Comparison of ENCODE assay signal across 11 mouse cellular contexts in genomic region chr11:57707114-57707798, GRCm38 (mm10).
DNase-seq lines count a peak whose midpoint lies in the region; ATAC-seq and TF ChIP-seq lines count a peak whose summit lies in the region.
"Had no signal": no experiment of that assay in that cellular context is flagged by ENCODE, and none has a peak within 500 bp of the region (broad histone marks: within the 10 kb centered on the region; RNA-seq: fewer than 3 reads in every experiment).

No protein-coding gene starts in this region.

- ATAC-seq in Patski, result peak; percentile 19
- ATAC-seq in inflammation-experienced regulatory T-cells, adult 6 months, result no peak

- in situ Hi-C loops in Patski (cut with MboI; ENCODE audit: low pct_unique_long_range_greater_than_20kb), result loop anchor here (5.0 kb wide), 1 partner anchor 60 kb away; the partner anchor contains the start of gene Galnt10

- TF ChIP-seq CTCF in Patski (IDR thresholded peaks at IDR 0.05), result no peak

- H3K27me3 ChIP-seq in Patski, result no peaks in the 10 kb centered on the region
- H3K27me3 ChIP-seq: heart, embryonic 13.5 days had no signal

- CTCF ChIA-PET in Patski (lab: Charles Lee), result interaction anchor here (1.3 to 1.9 kb wide), 4 partner anchors 11 to 19 kb away, joined by 3 to 9 read pairs (median 4); no protein-coding TSS in a partner anchor

- POLR2A ChIA-PET in Patski (lab: Charles Lee), result interaction anchor here (0.6 kb wide), 1 partner anchor 74 kb away, joined by 4 read pairs; no protein-coding TSS in a partner anchor

- DNase-seq in gastrocnemius, postnatal 10 days, result peak; percentile 39
- no peak for DNase-seq in gastrocnemius, postnatal 25 days
- peak; percentile 39 for DNase-seq in 3134 (ENCODE audit: extremely low read depth, insufficient read length, low spot score)
- no peak for DNase-seq in Patski (ENCODE audit: low read depth, low spot score)
- peak; percentile 36 for DNase-seq in induced T-regulatory cell, adult 2 months (ENCODE audit: low read depth)
- DNase-seq in cerebellum, adult 9-10 months, result no peak
- no peak for DNase-seq in kidney, adult 9 months
- DNase-seq: embryo, embryonic 11 days; layer of hippocampus, postnatal 36 days had no signal

Comparison
In these comparisons a context has a peak if more than half of its experiments do, and no peak if none do; other contexts are left out.
1. DNase-seq: peak in gastrocnemius, postnatal 10 days (single experiment), 3134 (single experiment) and induced T-regulatory cell, adult 2 months (single experiment); none in gastrocnemius, postnatal 25 days (single experiment), Patski (single experiment), cerebellum, adult 9-10 months (single experiment) and kidney, adult 9 months (single experiment).